Mouse (Mus musculus) testis, adult 2 months (tissue): ENCODE results near the gene Arsb. TPM values are rescaled to one million over a fixed set of nuclear protein-coding genes. Genes with fewer than 3 reads are reported as not detected.

Source experiments
- H3K27ac ChIP-seq: fragments of 200-500 bp; 2 replicates; pipeline ENCODE4 v1.5.1; 2012; ENCODE audit warnings: low read depth, low read length; ENCODE audit not compliant: control insufficient read depth, insufficient read depth
- H3K27me3 ChIP-seq: fragments of 200-500 bp; 2 replicates; pipeline ENCODE4 v1.6.1; 2012; ENCODE audit warnings: mild to moderate bottlenecking, low read length, moderate library complexity; ENCODE audit not compliant: control insufficient read depth, insufficient read depth
- H3K36me3 ChIP-seq: fragments of 200-500 bp; 2 replicates; pipeline ENCODE4 v1.6.1; 2012; ENCODE audit warnings: mild to moderate bottlenecking, low read length; ENCODE audit not compliant: control insufficient read depth, insufficient read depth
- H3K4me1 ChIP-seq: fragments of 200-500 bp; 2 replicates; pipeline ENCODE4 v1.6.1; 2012; ENCODE audit warnings: low read length; ENCODE audit not compliant: control insufficient read depth, insufficient read depth
- H3K4me3 ChIP-seq: fragments of 200-500 bp; 2 replicates; pipeline ENCODE4 v1.5.1; 2012; ENCODE audit warnings: low read depth, mild to moderate bottlenecking, low read length, moderate library complexity, mixed read lengths; ENCODE audit not compliant: control insufficient read depth
- CTCF ChIP-seq: fragments of 200-500 bp; IDR thresholded peaks from 2 replicates; pipeline ENCODE4 v1.5.1; 2012; ENCODE audit warnings: low read depth, mild to moderate bottlenecking, inconsistent platforms, low read length, moderate library complexity; ENCODE audit not compliant: control insufficient read depth, insufficient read depth, insufficient replicate concordance
- POLR2A ChIP-seq: fragments of 200-500 bp; IDR thresholded peaks from 2 replicates; pipeline ENCODE4 v1.6.1; 2012; ENCODE audit warnings: low read depth, mild to moderate bottlenecking, inconsistent platforms, low read length, moderate library complexity; ENCODE audit not compliant: control insufficient read depth
- polyA plus RNA-seq: library from polyadenylated mRNA; depleted of rRNA; stranded (reverse); fragments of >200 nt; gene quantifications from 2 replicates; pipeline ENCODE4 v1.2.3, GENCODE M21; 2012

Gene Arsb
- polyA plus RNA-seq, 1 experiment = 6.9 TPM

- Histone ChIP-seq H3K27ac (no peak overlapping the region), H3K27me3 (no peaks in the 10 kb centered on the region), H3K4me3 (no peak overlapping the region), H3K4me1 (no peaks in the 10 kb centered on the region), H3K36me3 (no peaks in the 10 kb centered on the region)
- TF ChIP-seq CTCF (no peak), POLR2A (no peak)
Observed at GRCm38 (mm10) chr13:93952466-93952865, 181.0 kb downstream of the Arsb start.

- Histone ChIP-seq H3K27me3 (no peaks in the 10 kb centered on the region), H3K27ac (no peak overlapping the region), H3K4me3 (no peak overlapping the region), H3K36me3 (no peaks in the 10 kb centered on the region), H3K4me1 (no peaks in the 10 kb centered on the region)
- no peak for TF ChIP-seq POLR2A
- no peak for TF ChIP-seq CTCF
Observed at GRCm38 (mm10) chr13:93957907-93958306, 186.5 kb downstream of the Arsb start.

GRCm38 (mm10) chr13:93966271-93966670 is 194.8 kb downstream of the Arsb start:
- TF ChIP-seq CTCF (no peak), POLR2A (no peak)
- H3K27me3 ChIP-seq = no peaks in the 10 kb centered on the region
- H3K36me3 ChIP-seq = no peaks in the 10 kb centered on the region
- H3K4me3 ChIP-seq = no peak overlapping the region
- no peaks in the 10 kb centered on the region; the same call in 1 of the 2 replicates for H3K4me1 ChIP-seq
- no peak overlapping the region for H3K27ac ChIP-seq

GRCm38 (mm10) chr13:93967138-93967537 is 195.7 kb downstream of the Arsb start:
- Histone ChIP-seq H3K4me3 (no peak overlapping the region), H3K27ac (0 out of 2 replicates have a peak overlapping the region, but pooled peaks have one; percentile 24), H3K36me3 (no peaks in the 10 kb centered on the region), H3K4me1 (no peaks in the 10 kb centered on the region; the same call in none of the 2 replicates), H3K27me3 (no peaks in the 10 kb centered on the region)
- TF ChIP-seq CTCF (no peak), POLR2A (no peak)

- TF ChIP-seq POLR2A = no peak
- no peaks in the 10 kb centered on the region for H3K27me3 ChIP-seq
- H3K4me3 ChIP-seq = no peak overlapping the region
- no peak overlapping the region for H3K27ac ChIP-seq
- no peaks in the 10 kb centered on the region; the same call in none of the 2 replicates for H3K4me1 ChIP-seq
- H3K36me3 ChIP-seq = no peaks in the 10 kb centered on the region
Observed at GRCm38 (mm10) chr13:93970115-93970514, 198.7 kb downstream of the Arsb start.

- H3K27ac ChIP-seq = no peak overlapping the region
- no peaks in the 10 kb centered on the region; the same call in none of the 2 replicates for H3K4me1 ChIP-seq
- H3K36me3 ChIP-seq = no peaks in the 10 kb centered on the region
- no peak overlapping the region for H3K4me3 ChIP-seq
- TF ChIP-seq CTCF (no peak), POLR2A (no peak)
- no peaks in the 10 kb centered on the region for H3K27me3 ChIP-seq
Observed at GRCm38 (mm10) chr13:93972423-93972822, 201.0 kb downstream of the Arsb start.

- H3K4me3 ChIP-seq = no peak overlapping the region
- no peak for TF ChIP-seq CTCF
- H3K27ac ChIP-seq = no peak overlapping the region
- no peaks in the 10 kb centered on the region; the same call in 1 of the 2 replicates for H3K4me1 ChIP-seq
- H3K27me3 ChIP-seq = no peaks in the 10 kb centered on the region
- no peaks in the 10 kb centered on the region for H3K36me3 ChIP-seq
Observed at GRCm38 (mm10) chr13:93975668-93976067, 204.2 kb downstream of the Arsb start.
